Mouse (Mus musculus): ENCODE results near the gene Thsd7a. TPM values are rescaled to one million over a fixed set of nuclear protein-coding genes. Genes with fewer than 3 reads are reported as not detected.

Gene Thsd7a
- polyA plus RNA-seq, 1 experiment: 0.42 TPM

DNA sequence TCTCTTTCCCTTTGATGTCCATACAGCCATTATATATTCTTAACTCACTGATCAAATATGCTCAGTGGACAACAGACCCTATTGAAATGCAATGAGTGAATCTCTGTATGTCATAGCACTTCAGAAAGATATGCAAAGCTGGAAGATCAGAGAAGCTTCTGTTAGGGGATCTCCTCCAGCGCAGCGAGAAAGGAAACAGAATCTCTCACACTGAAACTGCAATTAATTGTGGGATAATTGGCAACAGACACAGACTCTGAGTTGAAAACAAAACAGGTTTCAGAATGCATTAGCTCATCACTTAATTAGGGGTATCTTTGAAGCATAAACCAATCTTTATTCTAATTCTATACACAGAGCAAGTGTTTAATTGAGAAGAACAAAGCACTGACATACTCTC is 146.3 kb downstream of the Thsd7a start:
- Histone ChIP-seq H3K4me1 (replicated peaks; ENCODE audit: control insufficient read depth, insufficient read depth, low read length) (no peaks in the 10 kb centered on the region), H3K4me3 (ENCODE audit: control insufficient read depth, insufficient read depth, low read length) (no peak overlapping the region), H3K36me3 (ENCODE audit: control insufficient read depth, insufficient read depth, low read length) (no peaks in the 10 kb centered on the region), H3K27me3 (ENCODE audit: control insufficient read depth, insufficient read depth, low read length) (no peaks in the 10 kb centered on the region), H3K27ac (ENCODE audit: control insufficient read depth, insufficient read depth, low read length) (no peak overlapping the region)
- 90% methylated on average over 2 of the region's 2 CpGs for WGBS
- no peak for DNase-seq
- no peak for TF ChIP-seq POLR2A (IDR thresholded peaks at IDR 0.05; ENCODE audit: control insufficient read depth, extremely low read depth, insufficient read depth, low read length, poor library complexity)
- TF ChIP-seq CTCF (IDR thresholded peaks at IDR 0.05; ENCODE audit: borderline replicate concordance, control insufficient read depth, extremely low read depth, insufficient read depth, low read length, poor library complexity): no peak

DNA sequence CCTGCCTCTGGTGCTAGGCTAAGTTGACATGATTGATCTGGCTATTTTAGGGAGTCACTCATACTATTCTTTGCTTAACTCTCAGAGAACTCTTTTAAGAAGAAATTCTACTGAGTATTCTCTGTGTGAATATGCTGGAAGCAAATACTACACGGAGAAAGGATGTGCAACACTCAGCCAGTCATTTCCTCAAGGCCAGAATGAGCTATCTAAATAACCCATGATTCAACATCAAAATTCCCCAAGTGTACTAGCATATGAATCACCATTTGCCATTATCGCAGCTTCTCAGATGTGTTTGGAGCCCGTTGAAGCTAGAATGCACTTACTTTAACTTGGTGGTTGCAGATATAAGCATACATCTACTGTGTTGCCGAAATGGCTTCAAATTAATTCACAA is 147.0 kb downstream of the Thsd7a start:
- DNase-seq: no peak
- Histone ChIP-seq H3K27ac (ENCODE audit: control insufficient read depth, insufficient read depth, low read length) (no peak overlapping the region), H3K4me3 (ENCODE audit: control insufficient read depth, insufficient read depth, low read length) (no peak overlapping the region), H3K27me3 (ENCODE audit: control insufficient read depth, insufficient read depth, low read length) (no peaks in the 10 kb centered on the region), H3K36me3 (ENCODE audit: control insufficient read depth, insufficient read depth, low read length) (no peaks in the 10 kb centered on the region), H3K4me1 (replicated peaks; ENCODE audit: control insufficient read depth, insufficient read depth, low read length) (no peaks in the 10 kb centered on the region)
- WGBS: 89% methylated on average over 4 of the region's 4 CpGs
- TF ChIP-seq CTCF (IDR thresholded peaks at IDR 0.05; ENCODE audit: borderline replicate concordance, control insufficient read depth, extremely low read depth, insufficient read depth, low read length, poor library complexity) (no peak), POLR2A (IDR thresholded peaks at IDR 0.05; ENCODE audit: control insufficient read depth, extremely low read depth, insufficient read depth, low read length, poor library complexity) (no peak)

DNA sequence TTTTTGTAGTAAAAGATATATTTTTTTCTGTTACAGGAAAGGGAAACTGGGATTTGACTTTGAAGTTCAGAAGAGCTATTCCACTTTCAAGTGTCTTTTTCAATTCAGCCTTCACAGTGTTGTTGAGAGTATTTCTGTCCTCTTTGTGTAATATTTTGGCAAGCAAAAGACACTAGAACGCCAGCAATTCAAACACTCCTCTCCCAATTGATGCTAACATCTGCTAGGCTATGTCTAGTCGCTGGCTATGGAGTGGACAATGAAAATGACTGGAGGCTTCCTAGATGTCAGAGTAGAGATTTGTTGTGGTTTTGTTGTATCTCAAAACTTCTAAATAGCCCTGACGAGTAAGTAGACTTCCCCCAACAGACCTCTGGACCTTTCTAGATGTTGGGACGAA is 164.8 kb downstream of the Thsd7a start:
- WGBS: 83% methylated on average over 4 of the region's 4 CpGs
- Histone ChIP-seq H3K36me3 (ENCODE audit: control insufficient read depth, insufficient read depth, low read length) (no peaks in the 10 kb centered on the region), H3K4me3 (ENCODE audit: control insufficient read depth, insufficient read depth, low read length) (no peak overlapping the region), H3K27ac (ENCODE audit: control insufficient read depth, insufficient read depth, low read length) (no peak overlapping the region), H3K27me3 (ENCODE audit: control insufficient read depth, insufficient read depth, low read length) (no peaks in the 10 kb centered on the region), H3K4me1 (replicated peaks; ENCODE audit: control insufficient read depth, insufficient read depth, low read length) (no peaks in the 10 kb centered on the region)
- TF ChIP-seq CTCF (IDR thresholded peaks at IDR 0.05; ENCODE audit: borderline replicate concordance, control insufficient read depth, extremely low read depth, insufficient read depth, low read length, poor library complexity) (no peak), POLR2A (IDR thresholded peaks at IDR 0.05; ENCODE audit: control insufficient read depth, extremely low read depth, insufficient read depth, low read length, poor library complexity) (no peak)
- DNase-seq: no peak

DNA sequence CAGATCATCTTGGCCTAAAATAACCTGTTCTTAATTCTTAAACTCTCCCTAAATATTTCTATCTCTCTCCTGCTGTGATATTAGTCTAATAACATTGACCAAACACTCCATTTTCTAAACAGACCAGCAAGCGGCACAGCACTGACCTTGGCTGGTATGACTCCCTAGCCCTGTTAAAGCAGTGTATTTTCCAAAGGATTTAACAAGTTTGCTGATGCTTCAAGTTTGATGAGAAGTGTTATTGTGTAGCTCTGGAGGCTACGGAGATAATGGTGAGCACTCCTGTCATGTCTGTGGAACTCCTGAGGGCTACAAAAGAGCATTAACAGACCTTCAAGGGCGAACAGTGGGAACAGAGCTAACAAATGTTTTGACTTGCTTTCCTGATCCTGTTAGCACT is 168.1 kb downstream of the Thsd7a start:
- Histone ChIP-seq H3K36me3 (ENCODE audit: control insufficient read depth, insufficient read depth, low read length) (no peaks in the 10 kb centered on the region), H3K4me1 (replicated peaks; ENCODE audit: control insufficient read depth, insufficient read depth, low read length) (no peaks in the 10 kb centered on the region), H3K27ac (ENCODE audit: control insufficient read depth, insufficient read depth, low read length) (no peak overlapping the region), H3K4me3 (ENCODE audit: control insufficient read depth, insufficient read depth, low read length) (no peak overlapping the region), H3K27me3 (ENCODE audit: control insufficient read depth, insufficient read depth, low read length) (no peaks in the 10 kb centered on the region)
- WGBS: 92% methylated on average over 3 of the region's 3 CpGs
- TF ChIP-seq POLR2A (IDR thresholded peaks at IDR 0.05; ENCODE audit: control insufficient read depth, extremely low read depth, insufficient read depth, low read length, poor library complexity) (no peak), CTCF (IDR thresholded peaks at IDR 0.05; ENCODE audit: borderline replicate concordance, control insufficient read depth, extremely low read depth, insufficient read depth, low read length, poor library complexity) (no peak)
- no peak for DNase-seq

DNA sequence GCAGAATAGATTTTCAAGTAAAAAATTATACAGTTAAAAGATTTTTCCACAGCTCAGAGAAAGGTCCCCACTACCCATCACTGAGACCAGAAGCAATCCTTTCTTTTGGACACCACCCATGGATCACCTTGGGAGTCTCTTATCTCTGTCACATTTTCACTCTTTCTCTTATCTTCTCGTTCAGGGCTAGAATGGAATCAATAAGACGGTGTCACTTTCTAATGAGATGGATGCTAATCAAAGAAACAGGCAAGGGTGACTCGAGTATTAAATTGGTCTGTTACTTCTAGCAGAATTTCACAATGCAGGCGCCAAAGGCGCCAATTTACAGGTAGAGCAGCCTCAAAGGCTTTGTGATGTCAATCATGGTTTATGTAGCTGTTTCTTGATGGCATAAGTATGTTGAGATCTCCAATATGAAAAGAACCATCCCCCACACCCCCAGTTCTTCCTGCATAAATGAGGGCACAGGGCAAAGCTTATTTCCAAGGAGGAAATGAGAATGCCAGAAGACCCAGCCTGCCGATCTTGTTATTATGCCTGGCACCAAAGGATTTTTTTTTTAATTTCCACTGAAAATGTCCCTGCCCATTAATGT is 173.5 kb downstream of the Thsd7a start:
- no peak for TF ChIP-seq POLR2A (IDR thresholded peaks at IDR 0.05; ENCODE audit: control insufficient read depth, extremely low read depth, insufficient read depth, low read length, poor library complexity)
- no peak for TF ChIP-seq CTCF (IDR thresholded peaks at IDR 0.05; ENCODE audit: borderline replicate concordance, control insufficient read depth, extremely low read depth, insufficient read depth, low read length, poor library complexity)
- H3K4me1 ChIP-seq (replicated peaks; ENCODE audit: control insufficient read depth, insufficient read depth, low read length): no peaks in the 10 kb centered on the region
- H3K27ac ChIP-seq (ENCODE audit: control insufficient read depth, insufficient read depth, low read length): no peak overlapping the region
- WGBS: 87% methylated on average over 6 of the region's 6 CpGs
- no peaks in the 10 kb centered on the region for H3K27me3 ChIP-seq (ENCODE audit: control insufficient read depth, insufficient read depth, low read length)
- no peak for DNase-seq
- no peaks in the 10 kb centered on the region for H3K36me3 ChIP-seq (ENCODE audit: control insufficient read depth, insufficient read depth, low read length)
- no peak overlapping the region for H3K4me3 ChIP-seq (ENCODE audit: control insufficient read depth, insufficient read depth, low read length)

- Histone ChIP-seq H3K27ac (ENCODE audit: control insufficient read depth, insufficient read depth, low read length) (no peak overlapping the region), H3K4me1 (replicated peaks; ENCODE audit: control insufficient read depth, insufficient read depth, low read length) (no peaks in the 10 kb centered on the region), H3K27me3 (ENCODE audit: control insufficient read depth, insufficient read depth, low read length) (no peaks in the 10 kb centered on the region), H3K4me3 (ENCODE audit: control insufficient read depth, insufficient read depth, low read length) (no peak overlapping the region), H3K36me3 (ENCODE audit: control insufficient read depth, insufficient read depth, low read length) (no peaks in the 10 kb centered on the region)
- 86% methylated on average over 5 of the region's 5 CpGs for WGBS
- no peak for DNase-seq
- TF ChIP-seq CTCF (IDR thresholded peaks at IDR 0.05; ENCODE audit: borderline replicate concordance, control insufficient read depth, extremely low read depth, insufficient read depth, low read length, poor library complexity) (no peak), POLR2A (IDR thresholded peaks at IDR 0.05; ENCODE audit: control insufficient read depth, extremely low read depth, insufficient read depth, low read length, poor library complexity) (no peak)
Measured at GRCm38 (mm10) chr6:12572202-12572601, 177.0 kb downstream of the Thsd7a start.

- DNase-seq: no peak
- no peaks in the 10 kb centered on the region for H3K4me1 ChIP-seq (replicated peaks; ENCODE audit: control insufficient read depth, insufficient read depth, low read length)
- TF ChIP-seq POLR2A (IDR thresholded peaks at IDR 0.05; ENCODE audit: control insufficient read depth, extremely low read depth, insufficient read depth, low read length, poor library complexity) (no peak), CTCF (IDR thresholded peaks at IDR 0.05; ENCODE audit: borderline replicate concordance, control insufficient read depth, extremely low read depth, insufficient read depth, low read length, poor library complexity) (no peak)
- WGBS: 83% methylated on average over 4 of the region's 4 CpGs
- no peaks in the 10 kb centered on the region for H3K36me3 ChIP-seq (ENCODE audit: control insufficient read depth, insufficient read depth, low read length)
- no peaks in the 10 kb centered on the region for H3K27me3 ChIP-seq (ENCODE audit: control insufficient read depth, insufficient read depth, low read length)
- H3K4me3 ChIP-seq (ENCODE audit: control insufficient read depth, insufficient read depth, low read length): no peak overlapping the region
- no peak overlapping the region for H3K27ac ChIP-seq (ENCODE audit: control insufficient read depth, insufficient read depth, low read length)
Measured at GRCm38 (mm10) chr6:12565136-12565535, 184.1 kb downstream of the Thsd7a start.

Data from thymus, adult 2 months (tissue).